Mouse (Mus musculus) neural tube, embryonic 15.5 days (tissue): ENCODE results near the gene Amdhd2. TPM values are rescaled to one million over a fixed set of nuclear protein-coding genes. Genes with fewer than 3 reads are reported as not detected.

Experiments used
- ATAC-seq: fragments of 200-750 bp; cut with Nextera tagmentation; 2 replicates; pipeline ENCODE4 v1.8.0; 2017; ENCODE audit warnings: mild to moderate bottlenecking, moderate TSS enrichment, moderate library complexity; ENCODE audit not compliant: low FRiP score
- H3K27ac ChIP-seq: fragments of 300-500 bp; sonication (generic); replicated peaks from 2 replicates; pipeline ENCODE4 v1.5.1; 2015; ENCODE audit warnings: mild to moderate bottlenecking, inconsistent platforms
- H3K27me3 ChIP-seq: fragments of 300-500 bp; sonication (generic); replicated peaks from 2 replicates; pipeline ENCODE4 v1.6.1; 2015; ENCODE audit warnings: inconsistent platforms
- H3K36me3 ChIP-seq: fragments of 300-500 bp; sonication (generic); 2 replicates; pipeline ENCODE4 v1.6.1; 2015; ENCODE audit warnings: inconsistent platforms
- H3K4me1 ChIP-seq: fragments of 300-500 bp; sonication (generic); 2 replicates; pipeline ENCODE4 v1.6.1; 2015; ENCODE audit warnings: inconsistent platforms
- H3K4me2 ChIP-seq: fragments of 300-500 bp; sonication (generic); 2 replicates; pipeline ENCODE4 v1.6.1; 2015; ENCODE audit warnings: inconsistent platforms, mild to moderate bottlenecking, moderate library complexity
- H3K4me3 ChIP-seq: fragments of 300-500 bp; sonication (generic); replicated peaks from 2 replicates; pipeline ENCODE4 v1.5.1; 2015; ENCODE audit warnings: mild to moderate bottlenecking, inconsistent platforms
- H3K9ac ChIP-seq: fragments of 300-500 bp; sonication (generic); replicated peaks from 2 replicates; pipeline ENCODE4 v1.6.1; 2015; ENCODE audit warnings: mild to moderate bottlenecking, inconsistent platforms
- H3K9me3 ChIP-seq: fragments of 300-500 bp; sonication (generic); replicated peaks from 2 replicates; pipeline ENCODE4 v1.6.1; 2016; ENCODE audit warnings: inconsistent platforms
- WGBS: fragments of 180-500 bp; shearing (Covaris S2); methylation state at CpG from one replicate; pipeline ENCODE4 v1.1.7; 2015; ENCODE audit warnings: mixed read lengths; 5-methylcytosine and 5-hydroxymethylcytosine counted together
- polyA plus RNA-seq: library from polyadenylated mRNA; unstranded; fragments of >200 nt; fragmentation: Nextera tagmentation; extraction: Ambion mirVana; gene quantifications from 2 replicates; pipeline ENCODE4 v1.2.1, GENCODE M21; 2015

The Amdhd2 gene
- polyA plus RNA-seq, 1 experiment from 2014 or later, result 35.7 TPM

- Histone ChIP-seq H3K4me3 (no peak overlapping the region), H3K36me3 (no peaks in the 10 kb centered on the region; the same call in 1 of the 2 replicates), H3K27ac (no peak overlapping the region), H3K4me1 (0 out of 2 replicates have a peak, but pooled peaks cover 8% of the 10 kb centered on the region), H3K4me2 (no peak overlapping the region), H3K9ac (no peak overlapping the region), H3K9me3 (no peaks in the 10 kb centered on the region), H3K27me3 (no peaks in the 10 kb centered on the region)
- ATAC-seq, result no peak
- WGBS, result 68% methylated on average over 2 of the region's 2 CpGs
Observed at GRCm38 (mm10) chr17:24195349-24195748, 31.8 kb upstream of the Amdhd2 start.

- peaks cover 2% of the 10 kb centered on the region for H3K36me3 ChIP-seq
- 94% methylated on average over 5 of the region's 5 CpGs for WGBS
- H3K27ac ChIP-seq, result no peak overlapping the region
- no peak for ATAC-seq
- H3K27me3 ChIP-seq, result no peaks in the 10 kb centered on the region
- no peak overlapping the region for H3K4me3 ChIP-seq
- H3K4me1 ChIP-seq, result no peaks in the 10 kb centered on the region
- no peaks in the 10 kb centered on the region for H3K9me3 ChIP-seq
- no peak overlapping the region for H3K9ac ChIP-seq
- H3K4me2 ChIP-seq, result no peak overlapping the region
Observed at GRCm38 (mm10) chr17:24193769-24194168, 30.2 kb upstream of the Amdhd2 start.

- no peak for ATAC-seq
- WGBS, result 90% methylated on average over 8 of the region's 8 CpGs
- H3K4me2 ChIP-seq, result no peak overlapping the region
Observed at GRCm38 (mm10) chr17:24193268-24193667, 29.7 kb upstream of the Amdhd2 start.

DNA sequence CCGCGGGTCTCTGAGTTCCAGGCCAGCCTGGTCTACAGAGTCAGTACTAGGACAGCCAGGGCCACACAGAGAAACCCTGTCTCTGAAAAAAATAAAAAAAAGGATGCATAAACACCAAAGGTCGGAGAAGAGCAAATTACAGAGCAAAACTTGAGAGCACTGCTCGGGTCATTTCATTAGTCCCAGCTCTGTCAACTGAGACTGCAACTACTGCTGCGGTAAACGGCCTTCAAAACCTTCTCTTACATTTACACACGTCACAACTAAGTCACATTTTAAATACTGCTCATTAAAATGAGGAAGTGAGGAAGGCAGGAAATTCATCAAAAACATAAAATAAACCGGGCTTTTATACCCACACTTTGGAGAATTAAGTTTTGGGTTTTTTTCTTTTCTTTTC, 29.3 kb upstream of the Amdhd2 start:
- 88% methylated on average over 8 of the region's 8 CpGs for WGBS
- Histone ChIP-seq H3K9ac (no peak overlapping the region), H3K27ac (no peak overlapping the region), H3K9me3 (no peaks in the 10 kb centered on the region), H3K4me1 (no peaks in the 10 kb centered on the region), H3K27me3 (no peaks in the 10 kb centered on the region), H3K36me3 (peaks cover 8% of the 10 kb centered on the region), H3K4me2 (no peak overlapping the region), H3K4me3 (no peak overlapping the region)
- ATAC-seq, result no peak

More at GRCm38 (mm10) chr17:24193268-24193667, 29.7 kb upstream of the Amdhd2 start:
- H3K4me1 ChIP-seq, result no peaks in the 10 kb centered on the region
- H3K27me3 ChIP-seq, result no peaks in the 10 kb centered on the region
- no peak overlapping the region for H3K27ac ChIP-seq
- H3K36me3 ChIP-seq, result peaks cover 6% of the 10 kb centered on the region
- no peak overlapping the region for H3K4me3 ChIP-seq
- H3K9ac ChIP-seq, result no peak overlapping the region
- H3K9me3 ChIP-seq, result no peaks in the 10 kb centered on the region

DNA sequence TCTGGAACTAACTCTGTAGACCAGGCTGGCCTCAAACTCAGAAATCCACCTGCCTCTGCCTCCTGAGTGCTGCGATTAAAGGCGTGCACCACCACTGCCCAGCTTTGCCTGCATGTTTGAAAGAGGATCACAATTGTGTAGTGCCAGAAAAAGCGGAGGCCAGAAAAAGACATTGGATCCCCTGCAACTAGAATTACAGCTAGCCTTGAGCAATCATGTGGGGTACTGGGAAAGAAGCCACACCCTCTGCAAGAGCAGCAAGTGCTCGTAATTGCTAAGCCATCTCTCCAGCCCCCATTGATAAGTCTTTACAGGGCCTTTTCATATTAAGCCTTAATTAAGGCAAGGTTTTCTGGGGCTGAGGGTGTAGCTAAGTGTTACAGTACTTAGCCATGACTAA, 27.9 kb upstream of the Amdhd2 start:
- Histone ChIP-seq H3K27ac (no peak overlapping the region), H3K4me3 (no peak overlapping the region), H3K4me2 (no peak overlapping the region), H3K9me3 (no peaks in the 10 kb centered on the region), H3K9ac (no peak overlapping the region), H3K36me3 (peaks cover 14% of the 10 kb centered on the region), H3K27me3 (no peaks in the 10 kb centered on the region), H3K4me1 (no peaks in the 10 kb centered on the region)
- ATAC-seq, result no peak
- 80% methylated on average over 4 of the region's 4 CpGs for WGBS

DNA sequence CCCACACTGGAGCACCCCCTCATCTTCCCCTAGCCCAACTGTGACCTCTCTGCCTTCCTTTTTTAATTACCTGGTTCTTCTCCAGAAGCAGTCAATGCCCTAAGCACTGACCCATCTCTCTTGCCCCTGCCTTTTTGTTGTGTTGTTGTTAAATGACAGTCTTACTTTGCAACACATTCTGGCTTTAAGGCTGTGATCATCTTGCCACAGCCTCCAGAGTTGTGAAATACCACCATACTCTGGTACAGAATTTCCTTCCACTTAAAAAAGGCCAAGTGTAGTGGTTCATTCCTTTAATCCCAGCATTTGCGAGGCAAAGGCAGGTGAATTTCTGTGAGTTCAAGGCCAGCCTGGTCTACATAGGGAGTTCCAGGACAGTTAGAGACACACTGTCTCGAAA, 27.4 kb upstream of the Amdhd2 start:
- WGBS, result 86% methylated on average over 2 of the region's 2 CpGs
- no peak overlapping the region for H3K4me3 ChIP-seq
- no peaks in the 10 kb centered on the region for H3K27me3 ChIP-seq
- no peak overlapping the region for H3K9ac ChIP-seq
- no peaks in the 10 kb centered on the region for H3K9me3 ChIP-seq
- ATAC-seq, result no peak
- no peak overlapping the region for H3K4me2 ChIP-seq
- peaks cover 14% of the 10 kb centered on the region for H3K36me3 ChIP-seq
- H3K4me1 ChIP-seq, result no peaks in the 10 kb centered on the region
- H3K27ac ChIP-seq, result no peak overlapping the region

GRCm38 (mm10) chr17:24174259-24174658, 10.7 kb upstream of the Amdhd2 start:
- no peaks in the 10 kb centered on the region for H3K27me3 ChIP-seq
- H3K9me3 ChIP-seq, result no peaks in the 10 kb centered on the region
- ATAC-seq, result no peak
- H3K4me3 ChIP-seq, result no peak overlapping the region
- WGBS, result 79% methylated on average over 3 of the region's 3 CpGs
- peaks cover 8% of the 10 kb centered on the region for H3K4me1 ChIP-seq
- H3K27ac ChIP-seq, result no peak overlapping the region
- no peak overlapping the region for H3K9ac ChIP-seq
- H3K4me2 ChIP-seq, result no peak overlapping the region
- H3K36me3 ChIP-seq, result no peaks in the 10 kb centered on the region

- Histone ChIP-seq H3K9me3 (no peaks in the 10 kb centered on the region), H3K36me3 (no peaks in the 10 kb centered on the region), H3K4me1 (peaks cover 8% of the 10 kb centered on the region), H3K4me3 (no peak overlapping the region), H3K4me2 (no peak overlapping the region), H3K27me3 (no peaks in the 10 kb centered on the region), H3K27ac (no peak overlapping the region), H3K9ac (no peak overlapping the region; the same call in 1 of the 2 replicates)
- no peak for ATAC-seq
- 5% methylated on average over 3 of the region's 3 CpGs for WGBS
Observed at GRCm38 (mm10) chr17:24173423-24173822, 9.9 kb upstream of the Amdhd2 start.

GRCm38 (mm10) chr17:24171738-24172137, 8.2 kb upstream of the Amdhd2 start:
- Histone ChIP-seq H3K27me3 (no peaks in the 10 kb centered on the region), H3K36me3 (peaks cover 3% of the 10 kb centered on the region), H3K4me1 (peaks cover 24% of the 10 kb centered on the region), H3K4me2 (no peak overlapping the region), H3K9me3 (no peaks in the 10 kb centered on the region), H3K4me3 (no peak overlapping the region), H3K27ac (no peak overlapping the region), H3K9ac (no peak overlapping the region)
- ATAC-seq, result no peak
- 89% methylated on average over 4 of the region's 4 CpGs for WGBS

DNA sequence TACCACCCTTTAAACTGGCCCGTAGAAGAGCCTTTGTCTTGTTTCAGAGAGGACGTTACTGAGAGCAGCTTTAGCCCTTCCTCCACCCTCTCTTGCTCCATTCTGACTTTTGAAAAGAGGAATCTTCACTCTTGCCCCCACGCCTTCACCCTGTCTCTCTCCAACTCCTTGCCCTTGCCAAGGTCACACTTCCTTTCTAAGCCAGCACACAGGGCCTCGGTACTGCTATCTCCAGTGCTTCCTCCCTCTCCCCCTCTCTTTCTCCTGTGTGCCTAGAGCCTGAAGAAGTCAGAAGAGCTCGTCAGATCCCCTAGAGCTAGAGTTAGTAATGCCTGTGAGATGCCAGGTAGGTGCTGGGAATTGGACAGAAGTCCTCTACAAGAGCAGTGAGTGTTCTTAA, 7.2 kb upstream of the Amdhd2 start:
- H3K4me2 ChIP-seq, result no peak overlapping the region
- peaks cover 6% of the 10 kb centered on the region for H3K36me3 ChIP-seq
- no peak overlapping the region for H3K9ac ChIP-seq
- H3K27ac ChIP-seq, result 0 out of 2 replicates have a peak overlapping the region, but pooled peaks have one; percentile 23
- no peaks in the 10 kb centered on the region for H3K9me3 ChIP-seq
- no peak overlapping the region for H3K4me3 ChIP-seq
- peaks cover 29% of the 10 kb centered on the region for H3K4me1 ChIP-seq
- H3K27me3 ChIP-seq, result no peaks in the 10 kb centered on the region
- 83% methylated on average over 5 of the region's 5 CpGs for WGBS
- ATAC-seq, result no peak

DNA sequence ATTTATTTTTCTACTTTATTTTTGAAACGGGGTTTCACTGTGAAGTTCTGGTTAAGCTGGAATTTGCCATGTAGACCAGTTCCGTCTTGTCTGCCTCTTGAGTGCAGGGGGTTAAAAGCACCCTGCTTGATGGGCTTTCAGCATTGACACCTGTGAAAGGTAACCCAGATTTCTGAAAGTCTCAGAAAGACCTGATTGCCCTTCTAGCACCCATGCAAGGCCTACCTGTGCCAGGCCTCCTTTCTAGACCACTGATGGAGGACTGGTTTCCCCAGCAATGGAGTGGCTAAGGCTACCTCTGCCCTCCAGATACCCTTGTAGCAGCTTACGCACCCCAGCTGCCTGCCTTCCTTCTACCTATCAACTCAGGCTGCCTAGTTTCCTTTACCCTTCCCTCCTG, 6.6 kb upstream of the Amdhd2 start:
- H3K27ac ChIP-seq, result peak overlapping the region; percentile 99; the same call in 1 of the 2 replicates
- peak overlapping the region; percentile 80 for H3K4me2 ChIP-seq
- H3K9me3 ChIP-seq, result no peaks in the 10 kb centered on the region
- H3K4me1 ChIP-seq, result peaks cover 35% of the 10 kb centered on the region
- ATAC-seq, result no peak
- no peaks in the 10 kb centered on the region for H3K27me3 ChIP-seq
- peak overlapping the region; percentile 87 for H3K9ac ChIP-seq
- peak overlapping the region; percentile 75 for H3K4me3 ChIP-seq
- 58% methylated on average over 3 of the region's 3 CpGs for WGBS
- H3K36me3 ChIP-seq, result peaks cover 12% of the 10 kb centered on the region

- ATAC-seq, result peak; percentile 91
- Histone ChIP-seq H3K4me3 (peak within 1 kb of the TSS; percentile 75), H3K27me3 (no peaks in the 10 kb centered on the region), H3K9me3 (no peaks in the 10 kb centered on the region), H3K4me2 (peak within 1 kb of the TSS; percentile 80), H3K9ac (peak within 1 kb of the TSS; percentile 87), H3K4me1 (peaks cover 40% of the 10 kb centered on the region), H3K27ac (peak within 1 kb of the TSS; percentile 99), H3K36me3 (peaks cover 13% of the 10 kb centered on the region)
- 1% methylated on average over 58 of the region's 58 CpGs for WGBS
Observed at GRCm38 (mm10) chr17:24169317-24170065, 5.9 kb upstream of the Amdhd2 start, which contains the start of gene Atp6v0c. TSS of gene Atp6v0c (minus strand) at chr17:24169702.
